Mouse (Mus musculus) brain, embryonic 14.5 days (tissue): ENCODE measurements around the gene Pwp1.

ENCODE experiments used
- CTCF ChIP-seq: fragments of 200-500 bp; IDR thresholded peaks from 2 replicates; pipeline ENCODE4 v1.5.1; 2012; ENCODE audit warnings: inconsistent platforms, mild to moderate bottlenecking, moderate library complexity, borderline replicate concordance; ENCODE audit not compliant: insufficient read depth, insufficient read length; ENCODE audit errors: extremely low read depth
- POLR2A ChIP-seq: fragments of 200-500 bp; IDR thresholded peaks from 2 replicates; pipeline ENCODE4 v1.6.1; 2012; ENCODE audit warnings: mild to moderate bottlenecking, inconsistent platforms, borderline replicate concordance; ENCODE audit not compliant: poor library complexity, insufficient read depth, insufficient read length, severe bottlenecking; ENCODE audit errors: extremely low read depth

- TF ChIP-seq CTCF, result no peak
- no peak for TF ChIP-seq POLR2A
Observed at GRCm38 (mm10) chr10:85927676-85928445, 98.6 kb downstream of the Pwp1 start, which contains the start of gene Ascl4.
